27 mouse cellular contexts compared by ENCODE assay signal in genomic region chr5:114347005-114347404, GRCm38 (mm10). TPM values are rescaled to one million over a fixed set of nuclear protein-coding genes. Genes with fewer than 3 reads are reported as not detected.
DNase-seq lines count a peak whose midpoint lies in the region; ATAC-seq lines count a peak whose summit lies in the region.
"Had no signal": no experiment of that assay in that cellular context is flagged by ENCODE, and none has a peak within 500 bp of the region (broad histone marks: within the 10 kb centered on the region; RNA-seq: fewer than 3 reads in every experiment).

No protein-coding gene starts in this region.

- H3K4me1 ChIP-seq in heart, embryonic 13.5 days, result no peaks in the 10 kb centered on the region
- H3K4me1 ChIP-seq: embryonic facial prominence, embryonic 15.5 days; forebrain, embryonic 12.5 days had no signal

- H3K27me3 ChIP-seq in heart, embryonic 13.5 days (replicated peaks), result peaks cover 22% of the 10 kb centered on the region
- H3K27me3 ChIP-seq: CH12.LX; embryonic facial prominence, embryonic 13.5 days; embryonic facial prominence, embryonic 15.5 days; forebrain, embryonic 12.5 days; Patski had no signal

- ATAC-seq in heart, embryonic 13.5 days (ENCODE audit: extremely low read depth, insufficient number of reproducible peaks, low FRiP score, low TSS enrichment), result no peak
- peak; percentile 52 for ATAC-seq in granulocyte monocyte progenitor cell, adult 5-6 weeks (replicated peaks; ENCODE audit: poor library complexity, severe bottlenecking)
- ATAC-seq in megakaryocyte progenitor cell, adult 5-6 weeks (replicated peaks; ENCODE audit: poor library complexity), result peak; percentile 22; the same call in 1 of the 2 replicates
- ATAC-seq: activated CD4-positive, CD25-positive, alpha-beta regulatory T cell, adult 4 months; forebrain, embryonic 14.5 days; forebrain, embryonic 16.5 days; Patski had no signal

- no peak overlapping the region for H3K4me2 ChIP-seq in heart, embryonic 13.5 days
- H3K4me2 ChIP-seq: embryonic facial prominence, embryonic 13.5 days; embryonic facial prominence, embryonic 15.5 days; forebrain, embryonic 12.5 days had no signal

- no peaks in the 10 kb centered on the region for H3K9me3 ChIP-seq in heart, embryonic 13.5 days
- H3K9me3 ChIP-seq: embryonic facial prominence, embryonic 13.5 days; embryonic facial prominence, embryonic 15.5 days; forebrain, embryonic 10.5 days; forebrain, embryonic 12.5 days; G1E had no signal

- H3K27ac ChIP-seq in heart, embryonic 13.5 days (replicated peaks), result no peak overlapping the region
- H3K27ac ChIP-seq: embryonic facial prominence, embryonic 13.5 days; embryonic facial prominence, embryonic 15.5 days; forebrain, embryonic 10.5 days; forebrain, embryonic 12.5 days had no signal

- intact Hi-C loops in heart, postnatal 36 days (cut with DNase I), result no loop called here

- no peak overlapping the region for H3K4me3 ChIP-seq in heart, embryonic 13.5 days
- H3K4me3 ChIP-seq: embryonic facial prominence, embryonic 13.5 days; embryonic facial prominence, embryonic 15.5 days; erythroblast, embryonic 14.5 days; forebrain, embryonic 10.5 days; forebrain, embryonic 12.5 days had no signal

- WGBS in heart, embryonic 13.5 days, result 78% methylated on average over 10 of the region's 10 CpGs

- peak overlapping the region; percentile 20; the same call in 1 of the 2 replicates for H3K9ac ChIP-seq in heart, embryonic 13.5 days
- H3K9ac ChIP-seq: embryonic facial prominence, embryonic 13.5 days; embryonic facial prominence, embryonic 15.5 days; forebrain, embryonic 12.5 days had no signal

- H3K36me3 ChIP-seq in heart, embryonic 13.5 days, result no peaks in the 10 kb centered on the region
- H3K36me3 ChIP-seq: embryonic facial prominence, embryonic 13.5 days; embryonic facial prominence, embryonic 15.5 days; forebrain, embryonic 10.5 days; forebrain, embryonic 12.5 days; G1E had no signal

- no peak for DNase-seq in heart, postnatal 36 days
- no peak for DNase-seq in testis, postnatal 14 days (ENCODE audit: low spot score)
- no peak for DNase-seq in lung, postnatal 14 days
- DNase-seq: adrenal gland, adult 8-10 months; adrenal gland, postnatal 14 days; adrenal gland, postnatal 36 days; cerebellum, adult 11 months; cerebellum, adult 18-20 months; cerebellum, adult 8-10 months; cerebellum, adult 9-11 months; cerebellum, postnatal 14 days; cerebellum, postnatal 36 days; embryo, embryonic 11 days had no signal

RNA-seq across cellular contexts. Expression of gene Kctd10, which starts 33.3 kb away (rescaled TPM):
- 87.9 and 93.7 TPM in 2 replicates for polyA plus RNA-seq in heart, embryonic 13.5 days (2015; fragmentation: Nextera tagmentation; extraction: Ambion mirVana)
- 10 to 100 TPM; 49.4 to 51.4 TPM for total RNA-seq in heart, postnatal 36 days (2021)
- 18.5 and 29.5 TPM in 2 replicates for total RNA-seq in granulocyte monocyte progenitor cell, adult 5-6 weeks (2014; fragmentation: Nextera tagmentation)
- total RNA-seq in granulocyte monocyte progenitor cell, adult 5-6 weeks (2017), result 38.2 and 49.8 TPM in 2 replicates
- 17.8 and 19.8 TPM in 2 replicates for total RNA-seq in megakaryocyte progenitor cell, adult 5-6 weeks (2015)
- 35.8 and 38.6 TPM in 2 replicates for total RNA-seq in megakaryocyte progenitor cell, adult 5-6 weeks (2017)

RNA-seq across cellular contexts. Expression of gene Ube3b, which starts 33.4 kb away (rescaled TPM):
- polyA plus RNA-seq in heart, embryonic 13.5 days (2015; fragmentation: Nextera tagmentation; extraction: Ambion mirVana), result 37.6 and 41.1 TPM in 2 replicates
- 10 to 100 TPM; 82.8 to 96.4 TPM for total RNA-seq in heart, postnatal 36 days (2021)
- total RNA-seq in granulocyte monocyte progenitor cell, adult 5-6 weeks (2014; fragmentation: Nextera tagmentation), result 27.6 and 34.3 TPM in 2 replicates
- 13.3 and 16.9 TPM in 2 replicates for total RNA-seq in granulocyte monocyte progenitor cell, adult 5-6 weeks (2017)
- 26.5 and 26.6 TPM in 2 replicates for total RNA-seq in megakaryocyte progenitor cell, adult 5-6 weeks (2015)
- total RNA-seq in megakaryocyte progenitor cell, adult 5-6 weeks (2017), result 16.7 and 18.5 TPM in 2 replicates

RNA-seq across cellular contexts. Expression of gene Myo1h, which starts 58.0 kb away (rescaled TPM):
- polyA plus RNA-seq in heart, embryonic 13.5 days (2015; fragmentation: Nextera tagmentation; extraction: Ambion mirVana), result 0.68 and 0.86 TPM in 2 replicates
- total RNA-seq in heart, postnatal 36 days (2021), result under 1 TPM in 1 of 2 experiments, not detected in 1; 0.14 TPM
- total RNA-seq in granulocyte monocyte progenitor cell, adult 5-6 weeks (2014; fragmentation: Nextera tagmentation), result 0.15 and 1.0 TPM in 2 replicates
- total RNA-seq in granulocyte monocyte progenitor cell, adult 5-6 weeks (2017), result 0.82 and 1.5 TPM in 2 replicates
- total RNA-seq in megakaryocyte progenitor cell, adult 5-6 weeks (2015), result 1.5 and 1.6 TPM in 2 replicates
- total RNA-seq in megakaryocyte progenitor cell, adult 5-6 weeks (2017), result 0.58 and 2.0 TPM in 2 replicates
- polyA plus RNA-seq: erythroblast, embryonic 14.5 days; G1E had no signal
